Mouse (Mus musculus): ENCODE data around the gene Txnrd2.

Txnrd2 gene

DNA sequence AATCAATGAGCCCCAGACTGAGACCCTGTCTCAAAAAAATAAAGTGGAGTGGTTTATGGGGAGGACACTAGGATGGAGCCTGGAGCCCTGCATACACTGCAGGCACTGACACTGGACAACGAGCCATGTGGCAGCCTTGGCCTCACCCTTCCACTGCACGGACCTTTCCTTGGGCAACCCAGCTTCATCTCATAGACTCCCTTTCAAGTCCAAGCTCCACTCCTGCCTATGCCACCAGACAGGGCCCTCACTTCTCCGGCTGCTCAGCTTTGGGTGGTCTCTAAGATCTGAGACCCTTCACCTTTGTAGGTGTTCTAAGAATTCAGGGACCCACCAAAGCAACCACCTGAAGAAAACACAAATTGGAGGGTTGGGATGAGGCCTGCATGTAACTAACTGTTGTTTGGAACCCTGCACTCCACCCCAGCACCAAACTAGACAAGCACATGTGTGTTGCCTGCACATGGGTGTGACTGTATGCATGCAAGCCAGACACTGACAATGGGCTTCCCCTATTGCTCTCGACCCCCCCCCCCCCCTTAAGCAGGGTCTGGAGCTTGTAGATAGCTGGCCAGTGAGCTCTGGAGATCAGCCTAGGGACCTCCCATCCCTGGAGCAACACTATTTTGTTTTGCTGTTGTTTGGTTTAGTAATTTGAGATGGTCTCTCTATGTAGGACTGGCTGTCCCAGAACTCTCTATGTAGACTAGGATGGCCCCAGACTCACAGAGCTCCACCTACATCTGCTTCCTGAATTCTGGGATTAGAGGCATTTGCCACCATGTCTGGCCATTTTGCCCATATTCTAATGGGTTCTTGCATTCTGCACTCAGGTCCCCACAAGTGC lies 7.2 kb upstream of the Txnrd2 start:
- no peak for DNase-seq

GRCm38 (mm10) chr16:18419603-18420026 lies 6.6 kb upstream of the Txnrd2 start:
- DNase-seq, result no peak

DNA sequence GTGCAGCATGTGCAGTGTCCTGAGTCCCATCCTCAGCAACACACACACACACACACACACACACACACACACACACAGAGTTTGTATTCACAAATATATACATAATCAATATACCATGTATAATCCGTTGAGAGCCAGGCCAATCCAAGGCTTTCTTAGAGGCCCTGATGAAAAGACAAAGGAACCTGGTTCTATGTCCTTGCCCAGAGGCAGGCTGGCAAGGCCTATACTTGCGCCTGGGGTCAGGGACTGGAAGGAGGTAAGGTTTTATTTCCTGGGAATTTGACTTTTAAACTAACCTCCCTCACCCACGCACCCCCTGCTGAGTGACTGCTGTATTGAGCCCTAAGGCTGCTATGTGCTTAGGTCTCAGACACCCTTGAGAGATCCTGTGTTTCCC lies 5.6 kb upstream of the Txnrd2 start:
- DNase-seq, result no peak

DNA sequence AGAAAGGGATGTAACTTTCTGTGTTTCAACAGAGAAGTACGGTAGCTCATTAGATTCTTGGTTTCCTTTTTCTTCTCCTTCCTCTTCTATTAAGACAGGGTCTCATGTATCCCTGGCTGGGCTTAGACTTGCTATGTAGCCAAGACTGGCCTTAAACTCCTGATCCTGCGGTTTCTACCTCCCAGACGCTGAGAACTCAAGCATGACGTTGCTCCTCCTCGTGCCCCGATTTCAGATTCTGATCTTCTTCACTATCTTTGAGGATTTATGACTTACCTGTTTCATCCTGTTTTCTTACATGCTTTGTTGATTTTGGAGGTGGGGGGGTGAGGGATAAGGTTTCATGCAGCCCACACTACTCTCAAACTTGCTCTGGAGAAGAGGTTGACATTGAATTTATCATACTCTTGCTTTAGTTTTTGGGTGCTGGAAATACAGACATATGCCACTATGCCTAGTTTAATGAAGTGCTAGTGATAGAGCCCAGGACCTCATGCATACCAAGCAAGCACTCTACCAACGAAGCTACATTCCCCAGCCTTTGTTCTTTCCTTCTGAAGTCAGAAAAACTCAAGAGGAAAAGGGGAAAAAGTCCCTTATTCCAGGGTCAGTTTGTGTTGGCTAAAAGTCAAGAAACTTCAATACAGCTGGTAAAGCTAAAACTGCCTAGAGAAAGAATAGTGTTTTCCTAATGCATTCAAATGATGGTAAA lies 2.8 kb upstream of the Txnrd2 start:
- no peak for DNase-seq

GRCm38 (mm10) chr16:18423915-18424265 lies 2.3 kb upstream of the Txnrd2 start:
- DNase-seq, result no peak

- DNase-seq, result no peak
Observed at GRCm38 (mm10) chr16:18424364-18425045, 1.7 kb upstream of the Txnrd2 start.

GRCm38 (mm10) chr16:18425475-18426214 lies 539 bp upstream of the Txnrd2 start:
- DNase-seq, result no peak

- DNase-seq, result no peak
Observed at GRCm38 (mm10) chr16:18426802-18427280, 657 bp downstream of the Txnrd2 start, which contains the start of gene Comt. Gene Comt (minus strand): TSS chr16:18426852.

DNA sequence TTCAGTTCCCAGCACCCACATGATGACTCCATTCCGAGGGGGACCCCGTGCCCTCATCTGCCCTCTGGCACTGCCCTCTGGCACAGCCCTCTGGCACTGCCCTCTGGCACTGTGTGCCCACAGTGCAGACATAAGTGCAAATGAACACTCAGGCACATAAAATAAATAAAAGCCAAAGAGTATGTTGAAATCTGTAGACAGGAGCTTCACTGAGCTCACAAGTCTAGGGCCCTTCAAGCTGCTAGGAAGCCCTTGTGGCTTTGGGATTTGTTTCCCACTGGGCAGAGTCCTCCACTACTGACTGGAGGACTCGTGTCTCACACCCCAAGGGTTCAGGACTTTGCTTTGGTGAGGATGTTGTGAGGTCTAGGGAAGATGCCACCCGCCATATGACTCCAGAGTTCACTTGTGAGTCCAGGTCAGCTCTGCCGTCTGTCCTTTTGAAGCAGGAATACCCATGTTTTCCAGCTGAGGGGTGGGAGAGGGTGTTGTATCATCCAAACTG lies 1.9 kb downstream of the Txnrd2 start:
- DNase-seq, result peak; percentile 58 to 71

DNA sequence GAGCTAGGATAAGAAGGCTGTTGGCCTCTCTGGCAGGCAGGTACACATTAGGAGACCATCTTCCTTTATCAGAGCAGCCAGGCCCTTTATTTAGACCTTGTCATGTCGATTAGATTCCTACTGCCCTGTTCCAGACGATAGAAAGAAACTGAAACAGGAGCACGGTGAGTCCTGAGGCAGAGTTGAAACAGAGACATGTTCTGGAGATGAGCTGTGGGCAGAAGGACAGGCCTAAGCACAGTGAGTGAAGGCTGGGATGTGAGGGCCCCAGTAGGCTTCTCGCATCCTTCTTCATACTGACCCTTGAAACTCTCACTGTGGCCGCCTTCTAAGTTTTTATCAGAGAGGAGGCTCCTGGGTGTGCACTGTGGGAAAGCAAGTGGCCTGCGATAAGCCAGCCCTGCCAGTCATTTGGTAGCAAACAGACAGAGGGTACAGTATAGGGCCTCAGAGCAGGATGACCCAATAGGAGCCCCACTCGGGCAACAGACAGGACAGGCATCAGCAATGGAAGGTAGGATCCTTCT lies 2.4 kb downstream of the Txnrd2 start:
- DNase-seq, result no peak

- no peak for DNase-seq
Observed at GRCm38 (mm10) chr16:18429641-18430040, 3.5 kb downstream of the Txnrd2 start.

- no peak for DNase-seq
Observed at GRCm38 (mm10) chr16:18430641-18431212, 4.5 kb downstream of the Txnrd2 start.

DNA sequence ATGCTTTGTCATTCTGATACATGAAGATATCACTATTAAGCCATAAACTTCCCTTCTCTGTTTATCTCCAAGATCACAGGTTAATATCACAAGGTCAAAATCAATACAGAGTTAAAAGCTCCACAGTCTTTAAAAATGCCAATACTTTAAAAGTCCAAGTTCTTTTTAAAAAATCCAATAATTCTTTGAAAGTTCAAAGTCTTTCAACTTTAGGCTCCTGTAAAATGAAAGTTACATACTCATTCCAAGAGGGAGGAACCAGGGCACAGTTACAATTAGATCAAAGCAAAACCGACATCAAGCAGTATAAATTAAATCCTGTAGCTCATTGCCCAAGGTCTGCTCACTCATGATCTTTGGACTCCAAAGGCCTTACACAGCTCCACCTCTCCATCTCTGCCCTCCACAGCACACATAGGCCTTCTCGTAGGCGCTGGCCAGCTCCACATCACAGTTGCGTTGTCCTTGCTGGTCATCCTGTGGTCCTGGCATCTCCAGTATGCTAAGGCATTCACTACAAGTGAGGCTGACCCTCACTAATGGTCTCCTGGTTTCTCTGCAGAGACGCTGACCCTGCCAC lies 7.2 kb downstream of the Txnrd2 start:
- no peak for DNase-seq

DNA sequence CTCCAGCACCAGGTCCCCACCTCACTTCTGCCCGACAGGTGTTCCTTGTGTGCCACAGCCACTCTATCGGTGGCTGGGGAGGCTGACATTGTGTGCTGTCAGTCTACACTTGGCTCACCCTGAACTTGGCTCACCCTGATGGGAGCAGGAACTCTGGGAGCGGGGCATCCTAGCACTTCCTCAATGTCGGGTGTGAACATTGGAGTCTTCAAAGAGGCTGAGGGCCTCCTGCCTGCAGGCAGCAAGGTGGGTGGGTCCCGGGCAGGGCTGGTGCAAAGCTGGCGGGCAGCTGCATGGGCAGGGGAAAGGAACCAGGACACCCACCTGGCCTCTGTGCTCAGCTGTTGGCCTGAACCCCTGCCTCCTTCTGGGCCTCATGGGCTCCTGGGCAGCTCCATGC lies 9.9 kb downstream of the Txnrd2 start:
- no peak for DNase-seq

DNA sequence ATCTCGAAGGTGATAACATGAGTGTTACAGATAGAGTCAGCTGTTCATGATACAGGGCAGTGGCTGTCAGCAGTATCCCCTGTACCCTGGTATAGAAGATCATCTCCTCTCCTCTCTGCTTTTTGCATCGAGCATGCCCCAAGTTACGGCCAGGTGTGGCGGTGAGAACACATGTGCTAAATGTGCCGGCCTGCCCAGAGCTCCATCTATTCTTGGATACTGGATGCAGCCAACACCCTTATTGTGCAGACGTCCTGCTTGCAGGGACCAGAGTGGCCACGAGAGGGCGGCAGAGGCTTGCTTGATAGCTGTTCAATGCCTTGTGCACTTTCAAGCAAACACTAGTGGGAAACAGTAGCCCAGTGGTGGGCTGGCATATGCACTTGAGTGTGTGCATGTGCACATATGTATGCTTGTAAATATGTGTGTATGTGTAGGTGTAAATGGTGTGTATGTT lies 17.2 kb downstream of the Txnrd2 start:
- peak; percentile 88 to 92 for DNase-seq

GRCm38 (mm10) chr16:18447243-18447642 lies 21.1 kb downstream of the Txnrd2 start:
- DNase-seq, result no peak

DNA sequence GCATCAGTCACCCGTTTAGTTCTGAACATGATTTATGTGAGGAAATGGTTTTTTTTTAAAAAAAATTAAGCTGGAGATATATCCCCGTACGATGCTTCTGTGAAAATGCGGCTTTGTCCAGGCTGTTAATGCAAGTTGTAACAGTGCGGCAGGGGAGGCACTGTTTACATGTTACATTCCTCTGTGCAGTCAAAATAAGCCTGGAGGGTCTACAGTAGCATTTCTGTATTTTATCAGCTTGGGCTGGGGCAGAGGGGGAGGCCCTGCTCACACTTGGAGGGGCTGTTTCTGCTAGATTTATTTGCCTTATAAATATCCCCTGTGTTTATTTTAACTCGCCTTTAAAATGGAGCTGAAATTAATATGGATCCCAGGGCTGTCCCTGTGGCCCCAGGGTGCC lies 21.9 kb downstream of the Txnrd2 start:
- DNase-seq, result no peak

DNA sequence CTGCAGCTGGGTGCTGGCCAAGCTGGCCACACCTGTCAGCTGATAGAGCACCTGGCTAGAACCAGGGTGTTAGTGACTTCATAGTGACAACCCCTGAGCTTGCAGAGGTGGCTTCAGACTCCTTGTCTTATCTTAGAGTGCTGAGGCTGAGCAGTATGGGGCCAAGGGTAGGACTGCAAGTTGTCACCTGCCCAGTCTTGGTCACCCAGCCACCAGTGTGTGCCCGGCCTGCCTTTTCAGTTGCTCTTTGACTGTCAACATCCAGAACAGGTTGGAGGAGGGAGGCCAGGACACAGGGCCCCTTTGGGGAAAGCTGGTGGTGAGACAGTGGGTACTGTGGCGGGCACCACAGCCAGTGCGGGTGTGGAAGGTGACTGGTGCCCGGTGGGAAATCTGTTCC lies 22.8 kb downstream of the Txnrd2 start:
- no peak for DNase-seq

- no peak for DNase-seq
Observed at GRCm38 (mm10) chr16:18451486-18452181, 25.4 kb downstream of the Txnrd2 start.

DNA sequence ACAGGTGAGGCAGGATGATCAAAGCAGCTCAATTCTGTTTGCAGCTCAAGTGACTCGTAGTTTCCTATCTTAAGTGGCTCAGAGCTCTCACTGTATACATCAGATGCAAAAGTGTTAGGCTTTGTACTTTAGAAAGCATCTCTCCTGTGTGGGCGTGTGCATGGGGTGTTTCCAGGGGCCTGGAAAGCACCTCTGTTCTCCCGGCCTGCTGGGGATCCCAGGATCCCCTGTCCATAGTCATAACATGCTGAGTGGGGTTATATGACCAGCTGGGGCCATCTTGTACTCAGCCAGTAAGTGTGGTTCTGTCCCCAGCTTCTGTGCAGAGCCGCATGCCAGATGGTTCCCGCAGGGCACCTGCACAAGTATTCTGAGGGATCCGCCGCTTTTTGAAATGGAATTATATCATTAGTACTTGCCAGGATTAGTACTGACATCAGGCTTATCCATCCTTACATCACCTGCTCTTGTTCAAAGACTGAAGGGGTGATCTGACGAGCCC lies 26.2 kb downstream of the Txnrd2 start:
- no peak for DNase-seq

- DNase-seq, result no peak
Observed at GRCm38 (mm10) chr16:18453846-18454245, 27.7 kb downstream of the Txnrd2 start.
